Mouse (Mus musculus): ENCODE data around the gene Tdrd3.

The Tdrd3 gene

DNA sequence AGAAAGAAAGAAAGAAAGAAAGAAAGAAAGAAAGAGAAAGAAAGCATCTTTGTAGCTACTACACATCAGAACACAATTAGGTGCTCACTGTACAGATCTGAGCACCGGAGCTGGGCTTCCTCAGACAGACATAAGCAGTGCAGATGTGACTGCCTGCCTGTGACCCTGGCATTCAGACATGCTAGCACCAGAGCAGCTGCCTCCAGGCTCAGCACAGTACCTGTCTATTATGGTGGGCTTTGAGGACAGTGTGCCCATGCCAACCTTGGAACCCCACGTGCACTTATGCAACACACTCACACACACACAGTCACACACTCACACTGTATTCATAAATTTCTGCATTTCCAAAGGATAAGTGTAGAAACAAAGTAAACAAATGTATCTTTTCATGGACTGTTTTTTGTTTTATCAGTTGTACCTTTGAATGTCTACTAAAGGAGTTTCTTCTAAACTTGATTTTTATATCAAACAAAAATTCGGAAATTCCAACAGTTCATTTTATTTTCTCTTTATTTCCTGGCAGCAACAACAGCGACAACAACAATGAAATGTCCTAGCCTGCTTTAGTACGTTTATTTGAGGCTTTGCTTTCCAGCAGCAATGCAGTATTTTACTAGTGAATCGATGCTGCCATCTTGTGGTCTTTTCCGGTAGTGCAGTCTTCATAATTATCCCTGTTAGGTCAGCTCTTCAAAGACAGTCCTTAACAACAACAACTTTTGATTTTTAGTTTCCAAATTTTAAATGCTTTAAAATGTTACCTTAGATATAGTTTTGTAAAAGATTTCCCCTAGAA is 35.4 kb downstream of the Tdrd3 start:
- peak in 1 of 2 experiments; percentile 4 for DNase-seq (ENCODE audit: low read depth in 1 of 2, low spot score in 2 of 2)

DNA sequence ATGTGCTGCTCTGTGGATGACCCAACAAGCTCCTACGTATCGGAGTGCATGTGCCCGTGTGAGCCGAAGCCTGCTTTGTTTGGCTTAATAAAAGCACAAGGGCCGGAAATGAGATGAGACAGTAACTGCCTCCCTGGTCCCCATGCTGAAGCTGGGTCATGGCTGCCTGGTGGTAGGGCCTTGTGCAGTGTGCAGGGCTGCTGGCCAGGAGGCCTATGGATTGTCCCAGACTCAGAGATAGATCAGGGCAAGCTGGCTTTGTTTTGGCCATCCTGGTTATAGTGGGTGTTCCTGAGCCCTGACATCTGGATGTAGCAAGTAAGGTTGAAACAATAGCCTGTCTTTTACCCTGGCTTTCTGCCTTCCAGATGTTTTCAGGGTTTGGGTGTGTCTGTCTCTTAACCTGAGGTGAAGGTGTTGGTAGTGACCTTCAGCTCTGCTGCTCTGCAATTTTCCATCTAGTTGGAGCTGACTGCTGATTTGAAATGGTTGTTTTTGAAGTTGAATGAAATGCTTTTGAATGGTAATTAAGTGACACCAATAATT is 39.3 kb downstream of the Tdrd3 start:
- no peak for DNase-seq (ENCODE audit: low read depth in 1 of 2, low spot score in 2 of 2)

DNA sequence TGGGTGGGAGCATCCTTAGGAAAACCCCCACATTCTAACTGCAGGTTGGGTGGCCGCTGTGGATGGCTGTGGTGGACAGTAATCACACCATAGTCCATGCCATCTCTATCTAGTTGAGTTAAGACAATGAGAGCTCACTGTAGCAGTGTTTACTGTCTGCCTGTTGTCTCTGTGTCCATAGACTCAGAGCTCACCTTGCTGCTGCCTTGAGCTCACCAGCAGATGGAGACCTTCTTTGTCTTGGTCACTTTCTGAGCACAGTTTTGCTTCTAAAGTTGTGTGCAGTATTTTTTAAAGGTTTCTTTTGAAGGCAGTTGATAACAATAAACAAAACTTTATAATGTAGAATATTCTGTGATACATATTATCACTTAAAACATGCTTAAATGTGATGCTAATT is 43.3 kb downstream of the Tdrd3 start:
- no peak for DNase-seq (ENCODE audit: low read depth in 1 of 2, low spot score in 2 of 2)

DNA sequence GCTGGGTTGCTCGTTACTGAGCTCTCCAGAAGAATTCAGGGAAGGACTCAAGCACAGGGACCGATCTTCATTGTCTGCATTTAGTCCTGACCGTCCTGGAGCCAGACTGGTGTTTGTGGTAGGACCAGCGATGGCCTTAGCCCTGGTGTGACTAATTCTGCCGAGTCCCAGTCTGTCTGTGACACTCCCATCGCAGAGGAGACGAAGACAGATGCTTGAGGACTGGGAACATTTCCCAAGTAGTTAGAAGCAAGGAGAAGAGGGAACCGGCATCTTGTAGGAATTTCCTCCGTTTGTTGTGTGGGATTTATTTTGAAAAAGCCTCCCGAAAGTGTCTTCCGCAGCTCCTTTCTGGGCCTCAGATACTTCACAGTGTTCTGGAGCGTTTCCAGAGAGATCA is 45.1 kb downstream of the Tdrd3 start:
- no peak for DNase-seq (ENCODE audit: low read depth in 1 of 2, low spot score in 2 of 2)

DNA sequence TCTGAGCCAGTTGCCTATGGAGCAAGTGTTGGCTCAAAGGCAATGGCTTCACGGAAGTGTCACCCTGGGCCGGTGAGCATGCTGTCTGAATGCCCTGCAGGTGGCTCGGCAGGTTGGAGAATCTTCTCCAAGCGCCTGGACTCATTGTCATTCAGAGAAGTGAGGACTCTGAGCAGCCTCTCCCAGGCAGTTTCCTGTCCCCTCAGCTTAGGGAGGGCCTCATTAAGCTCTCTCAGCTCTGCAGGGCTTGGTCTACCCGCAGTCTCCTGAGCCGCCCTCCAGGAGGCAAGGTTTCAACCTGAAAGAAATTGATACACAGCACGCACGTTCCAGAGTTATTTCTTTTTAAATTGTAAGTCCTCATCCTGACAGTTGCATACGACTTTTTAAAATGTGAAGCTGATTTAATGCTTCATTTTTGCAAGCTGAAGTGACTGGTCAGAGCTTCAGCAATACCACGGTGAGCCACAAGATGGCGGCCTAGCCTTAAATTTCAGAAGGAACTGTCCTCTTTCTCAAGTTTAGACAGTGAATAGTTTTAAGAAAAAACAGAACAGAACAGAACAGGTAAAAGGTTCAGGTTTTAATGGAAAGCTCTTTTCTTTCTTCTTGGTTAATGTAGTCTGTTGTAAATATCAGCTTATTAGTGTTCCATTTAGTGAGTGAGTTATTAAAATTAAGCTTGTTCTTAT is 47.7 kb downstream of the Tdrd3 start:
- peak in 1 of 2 experiments; percentile 27 for DNase-seq (ENCODE audit: low read depth in 1 of 2, low spot score in 2 of 2)

DNA sequence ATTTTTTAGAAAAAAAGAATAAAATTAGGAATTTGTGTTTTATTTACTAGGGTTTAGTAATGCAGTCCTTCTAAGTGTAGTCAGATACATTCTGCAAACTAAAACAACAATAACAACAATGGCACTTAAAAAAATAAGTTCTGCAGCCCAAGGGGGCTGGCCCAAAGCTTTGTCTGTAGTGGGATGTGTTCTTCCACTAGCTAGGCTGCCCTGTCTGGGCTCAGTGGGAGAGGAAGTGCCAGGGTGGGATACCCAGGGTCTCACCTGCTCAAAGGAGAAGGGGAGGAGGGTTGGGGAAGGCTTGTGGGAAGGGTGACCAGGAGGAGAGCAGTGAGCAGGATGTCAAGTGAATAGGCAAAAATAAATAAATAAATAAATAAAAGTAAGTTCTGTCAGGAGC is 48.2 kb downstream of the Tdrd3 start:
- no peak for DNase-seq (ENCODE audit: low read depth in 1 of 2, low spot score in 2 of 2)

DNA sequence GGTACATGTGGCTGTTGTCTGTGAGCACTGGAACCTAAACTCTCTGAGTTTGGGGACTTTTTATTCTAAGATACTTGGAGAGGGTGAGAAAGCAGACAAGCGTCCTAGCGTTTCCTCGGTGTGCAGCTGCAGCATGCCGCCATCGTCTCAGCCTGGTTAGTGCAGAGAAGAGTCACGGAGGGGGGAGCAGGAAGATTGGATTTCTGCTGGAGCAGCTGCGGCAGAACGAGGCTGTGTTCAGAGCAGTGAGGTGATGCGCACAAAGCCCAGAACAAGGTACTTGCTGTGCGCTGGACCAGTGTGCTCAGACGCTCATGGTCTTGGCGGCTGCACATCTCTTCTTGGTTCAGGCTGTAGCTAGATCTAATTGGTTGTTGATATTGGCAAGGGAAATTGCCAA is 51.1 kb downstream of the Tdrd3 start:
- DNase-seq (ENCODE audit: low read depth in 1 of 2, low spot score in 2 of 2): no peak

DNA sequence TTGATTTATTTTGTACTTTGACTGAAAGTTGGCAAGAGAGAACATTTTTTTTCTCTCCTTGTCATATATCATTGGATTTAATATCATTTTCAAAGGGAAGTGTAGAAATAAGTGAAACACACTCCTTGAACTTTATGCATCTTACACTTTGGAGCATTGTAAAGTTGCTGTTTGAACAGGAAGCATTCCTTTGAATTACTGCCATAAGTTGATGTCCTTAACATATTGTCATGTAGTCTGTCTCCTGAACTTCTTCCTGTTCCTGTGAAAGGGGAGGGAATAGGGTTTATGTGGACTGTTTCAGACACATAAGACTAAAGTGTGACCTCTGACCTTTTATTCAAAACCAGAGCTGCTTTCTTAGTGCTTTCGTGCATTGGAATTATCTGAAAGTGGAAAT is 55.1 kb downstream of the Tdrd3 start:
- no peak for DNase-seq (ENCODE audit: low read depth in 1 of 2, low spot score in 2 of 2)

DNA sequence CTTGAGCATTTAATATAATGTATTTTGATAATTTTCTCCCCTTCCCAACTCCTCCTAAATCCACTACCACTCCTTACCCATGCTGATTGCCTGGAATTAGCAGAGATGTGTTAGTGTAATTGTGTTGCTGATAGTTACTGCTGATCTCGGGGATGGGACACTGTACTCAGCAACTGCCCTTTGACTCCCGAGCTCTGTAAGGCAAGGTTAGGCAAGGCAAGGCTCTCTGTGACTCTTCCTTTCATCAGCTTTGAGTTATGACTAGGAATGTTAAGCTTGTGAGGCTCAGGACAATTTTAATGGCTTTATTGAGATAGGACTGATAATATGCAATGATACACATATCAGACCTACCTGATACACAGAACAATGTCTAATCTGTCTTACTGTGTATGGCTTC is 56.3 kb downstream of the Tdrd3 start:
- no peak for DNase-seq (ENCODE audit: low read depth in 1 of 2, low spot score in 2 of 2)

DNA sequence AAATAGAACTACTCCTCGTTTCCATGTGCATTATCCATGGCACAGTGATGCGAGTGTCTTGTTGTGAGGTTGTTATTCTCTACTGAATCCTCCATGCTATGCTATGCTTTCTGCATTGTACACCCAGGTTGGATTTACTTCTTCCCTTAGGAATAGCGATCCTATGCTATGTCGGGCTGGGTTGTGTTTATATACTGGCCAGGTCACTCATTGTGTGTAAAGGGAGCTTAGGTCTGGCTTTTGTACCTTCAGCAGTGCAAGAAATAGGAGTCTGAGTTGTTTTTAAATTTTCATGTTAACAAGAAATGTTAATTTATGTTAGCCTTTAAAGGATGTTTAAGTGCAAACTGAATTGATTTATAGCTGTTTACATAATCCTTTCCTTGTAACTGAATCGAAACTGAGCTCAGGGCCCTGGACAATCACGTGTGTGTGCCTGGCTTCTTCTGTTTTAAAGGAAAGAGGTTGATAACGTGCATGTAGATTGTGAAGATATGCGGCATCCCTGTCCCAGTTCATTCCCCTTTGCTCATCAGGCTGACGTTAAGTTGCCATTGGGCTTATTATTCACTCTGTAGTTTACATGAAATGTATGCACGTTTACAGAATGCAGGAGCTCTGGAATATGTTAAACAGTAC is 59.4 kb downstream of the Tdrd3 start:
- DNase-seq (ENCODE audit: low read depth in 1 of 2, low spot score in 2 of 2): no peak

DNA sequence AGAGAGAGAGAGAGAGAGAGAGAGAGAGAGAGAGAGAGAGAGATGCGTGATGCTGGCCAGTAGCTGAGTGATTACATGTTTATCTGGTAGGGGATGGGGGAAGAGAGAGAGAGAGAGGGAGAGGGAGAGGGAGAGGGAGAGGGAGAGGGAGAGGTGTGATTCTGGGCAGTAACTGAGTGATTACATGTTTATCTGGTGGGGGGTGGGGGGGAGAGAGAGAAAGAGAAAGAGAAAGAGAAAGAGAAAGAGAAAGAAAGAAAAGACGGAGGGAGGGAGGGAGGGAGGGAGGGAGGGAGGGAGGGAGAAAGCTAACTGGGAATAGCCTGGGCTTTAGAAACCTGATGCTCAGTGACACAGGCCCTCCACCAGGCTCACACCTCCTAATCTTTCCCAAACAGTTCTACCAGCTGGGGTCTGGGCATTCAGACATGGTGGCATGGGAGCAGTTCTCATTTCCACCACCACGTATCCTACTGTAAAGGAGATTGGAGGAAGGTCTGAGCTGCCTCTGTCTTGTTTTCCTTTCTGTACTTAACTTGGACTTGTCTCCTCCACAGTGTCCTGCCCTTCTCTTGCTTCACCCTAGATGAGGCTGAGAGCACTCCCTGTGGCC is 62.0 kb downstream of the Tdrd3 start:
- no peak for DNase-seq (ENCODE audit: low read depth in 1 of 2, low spot score in 2 of 2)

DNA sequence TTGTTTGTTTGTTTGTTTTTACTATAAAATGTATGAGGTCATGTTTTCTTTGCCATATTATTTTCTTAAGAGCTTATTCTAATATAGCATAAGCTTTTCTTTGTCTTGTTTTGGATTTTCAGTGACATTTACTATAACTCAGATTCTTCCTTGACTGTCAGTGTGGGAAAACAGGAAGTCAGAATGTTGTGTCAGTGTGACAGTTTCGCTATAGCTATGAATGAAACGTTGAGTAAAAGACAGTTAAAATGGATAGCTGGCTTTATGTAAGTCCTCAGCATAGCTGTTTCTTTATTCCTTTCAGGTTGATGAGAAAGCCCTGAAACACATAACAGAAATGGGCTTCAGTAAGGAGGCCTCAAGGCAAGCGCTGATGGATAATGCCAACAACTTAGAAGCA is 69.4 kb downstream of the Tdrd3 start:
- no peak for DNase-seq (ENCODE audit: low read depth in 1 of 2, low spot score in 2 of 2)

DNA sequence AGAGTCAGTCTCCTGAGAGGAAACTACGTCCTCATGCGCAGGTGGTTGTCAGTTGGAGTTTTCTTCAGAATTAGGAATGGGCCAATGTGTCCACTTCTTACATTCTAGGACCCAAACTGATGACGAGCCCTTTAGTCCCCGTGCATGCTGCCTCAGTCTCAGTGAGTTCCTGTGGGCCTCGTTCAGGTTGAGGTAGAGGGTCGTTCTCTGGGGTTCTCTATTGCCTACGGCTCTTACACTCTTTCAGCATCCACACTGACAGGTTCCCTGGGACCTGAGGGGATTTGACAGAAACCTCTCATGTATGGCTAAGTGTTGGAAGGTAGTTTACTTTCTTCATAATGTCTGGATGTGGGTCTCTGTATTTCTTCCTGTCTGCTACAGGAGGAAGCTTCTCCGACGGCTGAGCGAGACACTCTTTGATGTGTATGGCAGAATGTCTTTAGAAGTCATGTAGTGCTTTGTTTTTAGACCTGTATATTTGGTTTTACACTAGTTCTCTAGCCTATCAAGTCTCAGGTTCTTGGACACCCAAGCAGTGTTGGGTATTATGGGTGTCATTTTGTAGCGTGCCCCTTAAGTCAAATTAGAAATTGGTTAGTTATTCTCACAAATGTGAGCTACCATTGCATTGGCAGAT is 81.6 kb downstream of the Tdrd3 start:
- DNase-seq (ENCODE audit: low read depth in 1 of 2, low spot score in 2 of 2): no peak

DNA sequence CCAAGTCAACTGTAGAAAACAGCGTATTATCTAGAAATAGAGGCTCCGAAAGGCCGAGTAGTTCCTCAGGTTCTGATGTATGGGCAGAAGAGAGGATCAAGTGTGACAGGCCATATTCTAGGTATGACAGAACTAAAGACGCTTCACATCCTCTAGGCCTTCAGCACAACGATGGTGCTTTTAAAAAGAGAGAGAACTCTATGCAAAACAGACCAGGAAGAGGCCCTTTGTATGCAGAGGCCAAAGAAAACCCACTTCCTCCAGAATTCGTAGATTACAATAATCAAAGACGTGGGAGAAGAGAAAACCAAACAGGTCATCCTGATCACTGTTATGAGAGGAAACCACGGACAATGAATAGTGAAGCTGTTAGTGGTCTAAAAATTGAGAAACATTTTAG is 89.5 kb downstream of the Tdrd3 start:
- DNase-seq (ENCODE audit: low read depth in 1 of 2, low spot score in 2 of 2): no peak

DNA sequence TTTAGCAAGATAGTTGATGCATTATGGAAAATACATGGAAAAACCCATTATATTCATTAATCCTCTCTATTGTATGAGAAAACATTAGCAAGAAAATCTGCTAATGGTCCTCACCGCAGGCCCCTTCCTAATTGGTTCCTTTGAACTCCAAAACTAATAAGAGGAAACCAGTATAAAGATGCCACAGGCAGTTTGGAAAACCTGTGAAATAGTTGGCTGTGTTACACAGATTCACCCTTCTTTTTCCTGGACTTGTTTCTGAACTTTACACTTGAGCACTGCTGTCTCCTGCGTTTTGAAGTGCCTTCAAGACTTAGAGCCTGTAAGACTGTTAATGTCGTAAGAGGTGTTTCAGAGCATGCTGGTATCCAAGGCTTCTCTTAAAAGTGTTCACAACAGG is 98.8 kb downstream of the Tdrd3 start:
- DNase-seq (ENCODE audit: low read depth in 1 of 2, low spot score in 2 of 2): no peak

DNA sequence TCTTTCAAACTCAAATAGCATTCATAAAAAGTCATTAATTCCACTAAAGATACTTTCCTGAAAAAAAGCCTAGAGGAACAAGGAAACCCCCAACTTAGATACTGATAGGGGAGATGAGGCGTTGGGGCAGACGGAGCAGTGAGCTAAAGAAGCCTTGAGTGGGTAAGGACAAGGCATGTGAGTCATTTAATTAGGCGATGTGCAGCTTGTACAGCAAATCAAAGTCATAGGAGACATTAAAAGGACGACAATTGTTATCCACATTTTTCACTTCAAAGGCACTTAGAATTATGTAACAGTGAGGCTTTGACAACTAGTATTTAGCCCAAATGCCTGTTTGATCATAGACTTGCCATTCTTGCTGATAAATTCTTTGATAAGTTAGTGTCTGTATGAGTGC is 100.9 kb downstream of the Tdrd3 start:
- no peak for DNase-seq (ENCODE audit: low read depth in 1 of 2, low spot score in 2 of 2)

DNA sequence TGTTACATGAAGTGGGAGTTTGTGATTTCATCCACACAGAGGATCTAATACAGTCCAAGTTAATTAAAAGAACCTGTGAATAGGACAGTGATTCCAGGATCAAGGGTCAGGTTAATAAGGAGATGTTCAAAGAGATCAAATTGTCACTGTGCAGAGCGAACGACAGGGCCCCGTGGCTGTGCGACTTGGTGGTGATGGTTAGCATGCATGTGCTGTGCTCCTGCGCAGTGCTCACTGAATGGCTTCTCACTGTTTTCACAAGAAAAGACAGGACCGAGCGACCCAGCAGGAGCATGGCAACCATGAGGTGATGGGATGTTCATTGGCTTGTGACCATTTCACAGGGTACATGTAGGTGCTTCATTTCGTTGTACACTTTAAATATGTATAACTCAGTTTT is 115.4 kb downstream of the Tdrd3 start:
- no peak for DNase-seq (ENCODE audit: low read depth in 1 of 2, low spot score in 2 of 2)

DNA sequence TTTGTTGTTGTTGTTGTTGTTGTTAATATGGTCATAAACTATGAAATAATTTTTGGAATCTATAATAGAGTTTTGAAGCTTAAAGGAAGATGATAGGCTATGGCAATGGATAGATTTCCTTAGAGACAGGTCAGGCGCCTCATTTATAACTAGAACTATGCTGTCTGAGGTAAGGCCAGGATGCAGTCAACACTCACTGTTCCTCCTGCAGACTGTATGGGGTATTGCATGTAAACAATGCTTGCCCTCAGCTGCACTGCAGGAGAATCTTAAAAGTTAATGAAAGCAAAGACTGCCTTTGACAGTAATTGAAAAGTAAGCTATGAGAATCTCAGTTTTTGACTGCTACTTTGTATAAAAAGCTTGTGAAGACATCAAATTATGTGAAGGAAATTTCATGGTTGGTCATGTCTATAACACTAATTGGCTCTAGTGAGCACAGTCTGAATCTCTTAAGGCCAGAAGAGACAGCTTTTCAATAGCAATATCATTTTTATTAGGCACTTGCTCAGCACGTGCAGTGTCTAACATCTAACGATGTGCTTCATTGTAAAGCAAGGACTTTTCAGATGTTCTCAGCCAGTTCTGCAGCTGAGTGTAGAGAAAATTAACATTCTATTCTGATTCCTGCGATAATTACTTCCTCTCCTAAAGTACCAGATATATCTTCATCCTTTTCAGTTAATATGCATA is 120.8 kb downstream of the Tdrd3 start:
- no peak for DNase-seq (ENCODE audit: low read depth in 1 of 2, low spot score in 2 of 2)

DNA sequence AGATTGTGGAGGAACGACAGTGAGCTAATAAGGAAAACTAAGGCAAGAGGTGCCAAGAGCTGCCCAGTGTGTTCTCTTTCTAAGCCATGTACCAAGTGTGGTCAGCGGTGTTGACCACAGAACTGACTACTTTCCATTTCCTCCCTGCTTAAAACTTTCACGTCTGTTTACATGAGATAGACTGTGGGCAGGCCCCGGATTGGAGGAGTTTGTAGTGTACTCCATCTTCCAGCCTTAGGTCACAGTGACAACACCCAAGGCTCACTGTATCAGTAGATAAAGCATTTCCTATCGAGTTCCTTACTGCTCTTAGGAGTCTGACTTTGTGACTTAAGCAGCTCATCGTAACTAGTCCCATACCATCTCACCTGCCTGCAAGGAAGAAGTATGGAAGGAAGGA is 133.5 kb downstream of the Tdrd3 start:
- no peak for DNase-seq (ENCODE audit: low read depth in 1 of 2, low spot score in 2 of 2)

DNA sequence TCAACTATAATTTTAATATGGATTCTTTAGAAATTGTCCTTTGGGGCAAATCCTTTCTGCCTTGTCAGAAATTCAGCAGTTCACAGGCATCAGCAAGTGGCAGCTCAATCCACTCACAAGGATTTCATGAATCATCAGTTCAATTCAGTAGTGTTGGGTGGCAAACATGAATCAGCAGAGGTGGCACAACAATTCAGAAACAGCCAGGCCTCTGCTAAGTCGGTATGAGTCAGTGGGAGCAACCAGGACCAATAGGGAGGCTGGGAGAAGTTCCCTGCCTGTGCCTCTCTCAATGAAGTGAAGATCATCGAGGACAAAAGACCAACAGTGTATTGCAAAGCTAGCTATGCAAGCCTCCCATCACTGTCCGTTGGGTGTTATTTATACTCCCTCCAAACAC is 135.8 kb downstream of the Tdrd3 start:
- DNase-seq (ENCODE audit: low read depth in 1 of 2, low spot score in 2 of 2): no peak

DNA sequence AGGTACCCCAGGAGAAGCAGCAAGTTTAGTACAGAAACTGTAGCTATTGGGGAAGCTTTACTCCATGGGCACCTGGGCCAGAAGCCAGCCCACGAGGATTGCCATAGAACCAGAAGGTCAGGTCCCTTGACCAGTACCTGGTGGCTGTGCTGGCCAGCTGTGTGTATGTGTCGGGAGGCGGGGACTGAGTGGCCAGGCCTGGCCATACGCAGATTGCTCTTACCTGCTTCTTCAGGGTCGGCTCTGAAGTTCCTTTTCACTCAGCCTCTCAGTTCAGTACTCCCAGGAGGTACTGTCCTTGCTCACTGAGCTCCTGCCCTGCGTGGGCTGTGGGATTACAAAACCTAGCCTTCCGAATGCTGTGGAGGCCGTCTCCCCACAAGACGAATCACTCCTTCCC is 147.4 kb downstream of the Tdrd3 start:
- DNase-seq (ENCODE audit: low read depth in 1 of 2, low spot score in 2 of 2): no peak

Data from monocyte, adult 2 months (primary cell).